Mouse (Mus musculus) bone marrow, adult 2 months (tissue): ENCODE measurements around the gene C2cd4d.

Experiments used
- CTCF ChIP-seq: fragments of 200-500 bp; IDR thresholded peaks from 2 replicates; pipeline ENCODE4 v1.5.1; 2011; ENCODE audit warnings: low read length, control low read depth; ENCODE audit not compliant: control insufficient read depth, insufficient read depth
- POLR2A ChIP-seq: fragments of 200-500 bp; IDR thresholded peaks from 2 replicates; pipeline ENCODE4 v1.6.1; 2011; ENCODE audit warnings: low read depth, mild to moderate bottlenecking, control low read depth, low read length, borderline replicate concordance; ENCODE audit not compliant: control insufficient read depth

DNA sequence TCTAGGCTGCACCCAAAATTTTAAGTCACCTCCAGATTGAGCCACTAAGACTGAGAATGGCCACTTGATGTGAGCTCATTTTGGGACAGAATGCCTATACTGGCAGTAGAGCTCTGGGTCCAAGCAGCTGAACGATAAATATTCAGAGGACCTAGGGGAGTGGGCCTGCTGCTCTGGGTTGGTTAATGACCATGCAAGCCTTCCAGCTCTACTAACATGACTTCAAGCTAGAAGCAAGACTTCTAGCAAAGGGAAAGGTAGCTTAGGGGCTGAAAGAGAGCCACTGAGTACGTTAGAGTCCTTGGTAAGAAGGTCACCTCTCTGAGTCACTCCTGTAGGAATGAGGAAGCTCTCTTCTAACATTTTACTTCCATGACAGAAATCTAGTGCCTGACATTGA lies 29.9 kb downstream of the C2cd4d start:
- TF ChIP-seq CTCF: no peak
- no peak for TF ChIP-seq POLR2A
